ENCODE assay signal across 9 mouse cellular contexts in genomic region chr2:164443460-164444000, GRCm38 (mm10). TPM values are rescaled to one million over a fixed set of nuclear protein-coding genes. Genes with fewer than 3 reads are reported as not detected.
DNase-seq lines count a peak whose midpoint lies in the region; ATAC-seq and TF ChIP-seq lines count a peak whose summit lies in the region.
"Had no signal": no experiment of that assay in that cellular context is flagged by ENCODE, and none has a peak within 500 bp of the region (broad histone marks: within the 10 kb centered on the region; RNA-seq: fewer than 3 reads in every experiment).

Gene Sdc4, minus strand, starts transcription at chr2:164443887.

- H3K4me1 ChIP-seq in kidney, embryonic 16.5 days (ENCODE audit: insufficient read depth, low read length) = peaks cover 38% of the 10 kb centered on the region
- peaks cover 17% of the 10 kb centered on the region for H3K4me1 ChIP-seq in hindbrain, postnatal 0 days (ENCODE audit: insufficient read depth, low read length)

- H3K4me2 ChIP-seq in kidney, embryonic 16.5 days (replicated peaks; ENCODE audit: low read depth, low read length) = peak within 1 kb of the TSS; percentile 58
- peak within 1 kb of the TSS; percentile 92 for H3K4me2 ChIP-seq in hindbrain, postnatal 0 days (ENCODE audit: low read depth, low read length)

- intact Hi-C loops in gastrocnemius, adult 2 months (cut with DNase I) = no loop called here

- H3K79me2 ChIP-seq in macrophage (ENCODE audit: inconsistent target) = peaks cover 44% of the 10 kb centered on the region

- peak within 1 kb of the TSS; percentile 87 for H3K27ac ChIP-seq in kidney, embryonic 16.5 days (ENCODE audit: low read length)
- peak within 1 kb of the TSS; percentile 97 for H3K27ac ChIP-seq in gastrocnemius, adult 2 months
- peak within 1 kb of the TSS; percentile 51; the same call in 1 of the 2 replicates for H3K27ac ChIP-seq in hindbrain, postnatal 0 days
- peak within 1 kb of the TSS; percentile 90 for H3K27ac ChIP-seq in macrophage

- H3K27me3 ChIP-seq in kidney, embryonic 16.5 days (ENCODE audit: insufficient read depth, low read length) = no peaks in the 10 kb centered on the region
- no peaks in the 10 kb centered on the region for H3K27me3 ChIP-seq in hindbrain, postnatal 0 days (ENCODE audit: insufficient read depth, low read length)

- no peak for ATAC-seq in kidney, embryonic 16.5 days (ENCODE audit: low FRiP score, low TSS enrichment)
- no peak for ATAC-seq in activated CD4-positive, CD25-positive, alpha-beta regulatory T cell, adult 4 months
- no peak for ATAC-seq in hindbrain, postnatal 0 days
- no peak for ATAC-seq in granulocyte monocyte progenitor cell, adult 5-6 weeks (replicated peaks; ENCODE audit: poor library complexity, severe bottlenecking)

- H3K9ac ChIP-seq in kidney, embryonic 16.5 days (replicated peaks; ENCODE audit: low read length) = peak within 1 kb of the TSS; percentile 82
- H3K9ac ChIP-seq in hindbrain, postnatal 0 days (replicated peaks; ENCODE audit: low read length) = peak within 1 kb of the TSS; percentile 65

- no peak for DNase-seq in kidney, postnatal 4 days
- peak; percentile 53 for DNase-seq in gastrocnemius, adult 2 months
- DNase-seq in hindbrain, postnatal 0 days (ENCODE audit: low spot score) = peak; percentile 33
- no peak for DNase-seq in thymus, adult 18-20 months

- TF ChIP-seq CTCF in gastrocnemius, adult 2 months (IDR thresholded peaks at IDR 0.05) = no peak
- TF ChIP-seq CTCF in hindbrain, postnatal 0 days (IDR thresholded peaks at IDR 0.05; ENCODE audit: low read depth) = no peak

- H3K36me3 ChIP-seq in kidney, embryonic 16.5 days (ENCODE audit: insufficient read depth, low read length) = no peaks in the 10 kb centered on the region
- H3K36me3 ChIP-seq in hindbrain, postnatal 0 days (ENCODE audit: insufficient read depth, low read length) = no peaks in the 10 kb centered on the region
- no peaks in the 10 kb centered on the region for H3K36me3 ChIP-seq in macrophage (ENCODE audit: inconsistent target)

- no peaks in the 10 kb centered on the region for H3K9me3 ChIP-seq in kidney, embryonic 16.5 days (ENCODE audit: low read length)
- H3K9me3 ChIP-seq in hindbrain, postnatal 0 days (ENCODE audit: low read length) = no peaks in the 10 kb centered on the region

- WGBS in kidney, embryonic 16.5 days = 8% methylated on average over 18 of the region's 18 CpGs
- 8% methylated on average over 18 of the region's 18 CpGs for WGBS in hindbrain, postnatal 0 days
- 33% methylated on average over 18 of the region's 18 CpGs for WGBS in macrophage (ENCODE audit: missing documents)

- H3K4me3 ChIP-seq in kidney, embryonic 16.5 days (ENCODE audit: low read length) = peak within 1 kb of the TSS; percentile 76
- peak within 1 kb of the TSS; percentile 86 for H3K4me3 ChIP-seq in gastrocnemius, adult 2 months
- peak within 1 kb of the TSS; percentile 52 for H3K4me3 ChIP-seq in hindbrain, postnatal 0 days (ENCODE audit: low read length)
- H3K4me3 ChIP-seq in macrophage (ENCODE audit: inconsistent target) = peak within 1 kb of the TSS; percentile 93

RNA-seq across cellular contexts. Expression of gene Sdc4, which starts in this region (rescaled TPM):
- polyA plus RNA-seq in kidney, embryonic 16.5 days (2015; fragmentation: Nextera tagmentation; extraction: Ambion mirVana) = 204 and 209 TPM in 2 replicates
- polyA plus RNA-seq in activated CD4-positive, CD25-positive, alpha-beta regulatory T cell, adult 4 months (2017; shearing (Covaris generic)) = 10 to 100 TPM; 13.8 to 23.7 TPM
- total RNA-seq in gastrocnemius, adult 2 months (2021) = 10 to 100 TPM; 39.8 to 95.4 TPM
- total RNA-seq in hindbrain, postnatal 0 days (2014; rRNA removed) = 31.1 and 34.1 TPM in 2 replicates
- 36.7 and 39.5 TPM in 2 replicates for polyA plus RNA-seq in hindbrain, postnatal 0 days (2015; fragmentation: Nextera tagmentation; extraction: Ambion mirVana)
- total RNA-seq in macrophage (2018; cell fraction: chromatin; rRNA removed) = 1,000 to 10,000 TPM in 5 of 26 experiments, 100 to 1,000 TPM in 14, 10 to 100 TPM in 7; 32.1 to 2,513 (median 588) TPM
- total RNA-seq in macrophage (2018; cell fraction: cytosol; rRNA removed) = 1,000 to 10,000 TPM in 10 of 26 experiments, 100 to 1,000 TPM in 16; 124 to 5,022 (median 365) TPM
- 1,000 to 10,000 TPM in 16 of 26 experiments, 100 to 1,000 TPM in 10; 160 to 4,105 (median 1,154) TPM for total RNA-seq in macrophage (2018; cell fraction: nucleus; rRNA removed)
- polyA plus RNA-seq in macrophage (2018) = 114 to 215 TPM (median 133 TPM) in 3 replicates
- not detected in 2 replicates for total RNA-seq in granulocyte monocyte progenitor cell, adult 5-6 weeks (2014; fragmentation: Nextera tagmentation)
- total RNA-seq in granulocyte monocyte progenitor cell, adult 5-6 weeks (2017) = not detected in 2 replicates
- total RNA-seq: MEL had no signal

Comparison
In these comparisons a context has a peak if more than half of its experiments do, and no peak if none do; other contexts are left out.
1. RNA of gene Sdc4 (total RNA-seq): 39.8 to 95.4 TPM in gastrocnemius, adult 2 months and 31.1 to 34.1 TPM in hindbrain, postnatal 0 days; not detected in granulocyte monocyte progenitor cell, adult 5-6 weeks; every median in the first group is over 10 times any median in the second.
2. DNase-seq: peak in gastrocnemius, adult 2 months (single experiment) and hindbrain, postnatal 0 days (single experiment); none in kidney, postnatal 4 days (0 of 2) and thymus, adult 18-20 months (0 of 2).
3. Peak in every context shown above with its lines, with median percentiles within 50 percentile points of each other: H3K27ac ChIP-seq and H3K4me3 ChIP-seq.